Mouse (Mus musculus): ENCODE data around the gene Srpr.

The Srpr gene

DNA sequence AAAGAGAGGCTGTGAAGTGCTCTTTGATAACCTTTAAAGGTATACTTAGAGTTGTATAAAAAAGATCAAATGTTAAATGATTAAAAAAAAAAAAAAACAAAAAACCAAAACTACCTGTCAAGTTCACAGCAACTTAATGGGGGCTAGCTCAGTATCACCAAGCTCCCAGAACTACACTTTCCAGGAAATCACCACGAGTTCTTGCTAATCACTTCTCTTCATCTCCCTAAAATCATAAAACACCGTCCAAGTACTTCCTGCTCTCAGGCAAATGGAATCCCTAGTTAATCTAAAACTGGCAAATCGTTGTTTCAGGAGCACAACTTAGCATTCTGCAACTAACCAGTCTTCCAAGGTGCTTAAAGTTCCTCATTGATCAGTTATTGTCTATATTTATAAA is 64.5 kb downstream of the Srpr start:
- no peak for DNase-seq

DNA sequence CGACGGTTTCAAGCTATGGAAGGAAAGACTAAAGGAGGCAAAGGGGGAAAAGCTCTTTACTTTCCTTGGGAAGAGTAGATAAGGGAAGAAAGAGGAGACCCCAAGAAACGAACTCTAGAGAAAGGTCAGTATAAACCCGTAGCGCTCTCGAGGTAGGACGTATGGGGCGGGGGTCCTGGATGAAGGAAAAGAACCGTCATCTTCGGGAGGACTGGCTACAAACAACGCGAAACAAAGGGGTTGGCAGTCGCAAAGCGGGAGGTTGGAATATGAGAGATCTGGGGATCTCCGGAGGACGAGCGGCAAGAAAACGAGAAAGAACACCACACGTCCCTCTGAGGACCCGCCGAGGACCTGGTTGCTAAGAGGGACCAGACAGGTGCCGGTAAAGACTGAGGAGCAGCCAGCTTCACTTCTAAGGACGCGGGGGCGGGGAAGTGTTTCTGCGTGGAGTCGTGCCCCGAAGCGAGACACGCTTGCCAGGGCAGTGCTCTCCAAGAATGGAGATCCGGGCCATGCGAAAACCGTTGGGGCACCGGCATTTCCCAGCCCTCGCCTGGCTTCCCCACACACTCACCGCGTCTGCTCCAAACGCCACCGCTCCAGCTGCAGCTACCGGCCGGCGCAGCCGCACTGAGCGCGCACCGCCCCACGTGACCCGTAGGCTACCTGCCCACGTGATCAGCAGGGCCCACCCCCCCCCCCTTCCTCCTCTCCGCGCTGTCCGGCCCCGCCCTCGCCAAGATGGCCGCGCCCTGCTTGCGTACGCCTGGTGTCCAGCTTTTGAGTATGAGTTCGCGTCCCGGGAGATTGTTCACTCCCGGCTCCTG is 67.4 kb downstream of the Srpr start, which contains the start of the genes Fam118b and Rpusd4:
Fam118b (minus strand) TSS at position 660 of the 830 bp plus-strand sequence.
Rpusd4 (plus strand) TSS at position 720 of the 830 bp plus-strand sequence.
- DNase-seq: peak; percentile 97

GRCm38 (mm10) chr9:35267976-35268715 is 68.2 kb downstream of the Srpr start:
- peak in 1 of 2 experiments; percentile 27 for DNase-seq

DNA sequence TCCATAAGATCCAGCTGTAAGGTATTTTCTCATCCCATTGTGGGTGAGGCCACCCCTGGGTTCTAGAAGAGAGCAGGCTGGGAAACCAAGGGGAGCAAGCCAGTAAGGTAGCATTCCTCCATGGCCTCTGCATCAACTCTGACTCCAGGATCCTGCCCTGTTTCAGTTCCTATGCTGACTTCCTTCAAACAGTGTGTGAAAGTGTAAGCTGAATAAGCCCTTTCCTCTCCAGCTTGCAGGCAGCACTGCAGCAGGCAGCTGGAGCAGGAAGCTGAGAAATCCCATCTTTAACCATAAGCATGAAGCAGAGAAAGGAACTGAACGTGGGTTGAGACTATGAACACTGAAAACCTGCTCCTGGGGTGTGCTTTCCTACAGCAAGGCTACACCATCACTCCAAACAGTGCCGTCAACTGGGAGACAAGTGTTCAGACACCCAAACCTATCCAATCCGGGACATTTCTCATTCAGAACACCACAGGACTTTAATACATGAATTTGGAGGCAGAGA is 77.9 kb downstream of the Srpr start:
- no peak for DNase-seq

GRCm38 (mm10) chr9:35278451-35278850 is 78.5 kb downstream of the Srpr start:
- no peak for DNase-seq

DNA sequence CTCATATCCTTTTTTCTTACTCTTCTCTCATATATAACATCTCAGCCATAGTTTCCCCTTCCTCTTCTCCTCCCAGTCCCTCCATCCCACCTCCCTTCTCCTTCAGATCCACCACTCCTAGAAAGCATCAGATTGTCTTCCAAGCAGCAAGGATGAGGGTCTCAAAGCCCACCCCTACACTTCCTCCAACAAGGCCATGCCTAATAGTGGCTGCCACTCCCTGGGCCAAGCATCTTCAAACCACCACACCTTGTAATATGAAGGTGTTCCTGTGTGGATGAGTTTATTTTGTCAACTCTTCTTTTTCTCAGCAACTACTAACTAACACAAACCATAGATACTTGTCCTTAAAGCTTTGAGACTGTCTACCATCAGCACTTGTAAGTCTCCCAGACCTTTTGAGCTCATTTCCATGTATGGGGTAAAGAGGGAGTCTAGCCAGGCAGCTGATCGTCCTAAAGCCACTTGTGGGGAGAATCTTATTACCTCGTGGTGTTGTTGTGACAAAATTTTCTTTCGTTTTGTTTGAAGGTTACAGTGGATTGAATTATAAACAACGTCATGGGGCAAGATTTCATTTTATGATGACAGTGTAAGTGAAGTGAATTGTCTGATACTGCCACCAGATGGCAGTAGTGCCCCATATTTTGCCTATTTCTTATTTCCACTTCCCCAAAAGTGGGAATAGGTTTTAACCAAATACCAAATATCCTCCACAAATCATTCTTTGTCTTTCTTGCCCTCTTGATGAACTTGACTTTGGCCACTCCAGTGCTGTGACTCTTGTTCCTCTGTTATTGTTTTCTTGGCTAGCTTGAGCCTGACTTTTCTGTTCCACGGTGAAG is 82.3 kb downstream of the Srpr start:
- peak; percentile 70 to 78 for DNase-seq

- DNase-seq: peak in 1 of 2 experiments; percentile 29
Measured at GRCm38 (mm10) chr9:35282851-35283200, 82.9 kb downstream of the Srpr start.

GRCm38 (mm10) chr9:35283415-35284069 is 83.6 kb downstream of the Srpr start:
- DNase-seq: peak in 1 of 2 experiments; percentile 13

GRCm38 (mm10) chr9:35284351-35284750 is 84.4 kb downstream of the Srpr start:
- DNase-seq: no peak

- DNase-seq: no peak
Measured at GRCm38 (mm10) chr9:35286351-35286750, 86.4 kb downstream of the Srpr start.

- DNase-seq: no peak
Measured at GRCm38 (mm10) chr9:35289992-35290391, 90.0 kb downstream of the Srpr start.

DNA sequence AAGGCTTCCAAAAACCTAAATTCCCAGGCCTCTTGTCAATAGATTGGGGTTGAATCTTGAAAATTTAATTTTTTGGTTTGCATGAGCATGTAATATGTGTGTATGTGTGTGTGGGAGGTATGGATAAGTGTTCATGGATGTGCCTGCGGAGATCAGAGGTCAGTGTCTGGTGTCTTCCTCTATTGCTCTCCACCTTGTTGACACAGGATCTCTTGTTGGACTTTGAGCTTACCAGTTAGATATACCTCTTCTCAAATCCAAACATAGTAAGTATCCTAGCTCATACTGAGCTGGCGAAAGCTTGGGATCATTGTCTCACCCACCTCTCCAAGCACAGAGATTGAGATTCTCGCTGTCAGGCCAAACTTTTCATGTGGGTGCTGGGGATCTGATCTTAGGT is 90.4 kb downstream of the Srpr start:
- no peak for DNase-seq

GRCm38 (mm10) chr9:35290916-35291315 is 90.9 kb downstream of the Srpr start:
- no peak for DNase-seq

DNA sequence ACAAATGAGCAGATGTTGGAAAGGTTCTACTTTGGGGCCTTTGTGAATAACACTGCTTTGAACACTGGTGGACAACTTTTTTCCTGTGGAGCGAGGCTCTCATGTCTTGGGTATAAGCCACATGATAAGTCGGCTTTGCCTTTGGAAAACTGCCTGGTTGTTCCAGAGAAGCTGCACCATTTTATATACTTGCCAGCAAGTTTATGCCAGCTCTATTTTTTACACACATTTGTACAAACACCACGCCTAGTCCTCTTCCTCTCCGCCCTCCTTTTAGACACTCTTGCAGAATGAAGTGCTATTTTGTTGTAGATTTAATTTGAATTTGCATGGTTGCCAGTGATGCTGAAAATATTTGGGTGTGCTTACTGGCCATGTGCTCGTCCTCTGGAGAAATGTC is 93.5 kb downstream of the Srpr start:
- no peak for DNase-seq

Data from cerebellum, postnatal 10 days (tissue).